Mouse (Mus musculus): ENCODE data around the gene Ppil2.

Ppil2 gene

GRCm38 (mm10) chr16:17110771-17111743 lies at the start of gene Ppil2:
Gene Ppil2 (minus strand): TSS chr16:17111257.
- DNase-seq = peak; percentile 77

- no peak for DNase-seq
These were observed 43.3 kb upstream of the Ppil2 start for GRCm38 (mm10) chr16:17154346-17154745.

- no peak for DNase-seq
These were observed 40.8 kb upstream of the Ppil2 start for GRCm38 (mm10) chr16:17151874-17152273.

GRCm38 (mm10) chr16:17150520-17151258 lies 39.6 kb upstream of the Ppil2 start:
- DNase-seq = no peak

GRCm38 (mm10) chr16:17148084-17148483 lies 37.0 kb upstream of the Ppil2 start:
- DNase-seq = peak; percentile 71

GRCm38 (mm10) chr16:17147391-17147929 lies 36.4 kb upstream of the Ppil2 start:
- peak; percentile 33 for DNase-seq

GRCm38 (mm10) chr16:17146772-17147235 lies 35.7 kb upstream of the Ppil2 start, which contains the start of gene Ccdc116:
Gene Ccdc116 (minus strand): TSS chr16:17147229.
- peak; percentile 76 for DNase-seq

- no peak for DNase-seq
These were observed 33.3 kb upstream of the Ppil2 start, which contains the start of gene Ydjc for GRCm38 (mm10) chr16:17144339-17144738. Gene Ydjc (plus strand): TSS chr16:17144621.

- no peak for DNase-seq
These were observed 26.3 kb upstream of the Ppil2 start for GRCm38 (mm10) chr16:17137355-17137754.

- DNase-seq = no peak
These were observed 21.8 kb upstream of the Ppil2 start for GRCm38 (mm10) chr16:17132906-17133200.

GRCm38 (mm10) chr16:17132089-17132905 lies 21.2 kb upstream of the Ppil2 start, which contains the start of gene Sdf2l1:
Gene Sdf2l1 (minus strand): TSS chr16:17132383.
- peak; percentile 97 for DNase-seq

- DNase-seq = peak; percentile 46
These were observed 20.4 kb upstream of the Ppil2 start for GRCm38 (mm10) chr16:17131191-17132088.

GRCm38 (mm10) chr16:17127292-17127691 lies 16.2 kb upstream of the Ppil2 start:
- DNase-seq = peak; percentile 75

- DNase-seq = peak; percentile 86
These were observed 13.9 kb upstream of the Ppil2 start, which contains the start of gene 2610318N02Rik for GRCm38 (mm10) chr16:17124871-17125520. Gene 2610318N02Rik (minus strand): TSS chr16:17125167.

- DNase-seq = peak; percentile 47
These were observed 13.2 kb upstream of the Ppil2 start for GRCm38 (mm10) chr16:17124119-17124870.

GRCm38 (mm10) chr16:17121569-17121968 lies 10.5 kb upstream of the Ppil2 start:
- no peak for DNase-seq

- no peak for DNase-seq
These were observed 6.3 kb upstream of the Ppil2 start for GRCm38 (mm10) chr16:17117309-17117799.

GRCm38 (mm10) chr16:17104600-17104999 lies 6.5 kb downstream of the Ppil2 start:
- no peak for DNase-seq

- DNase-seq = no peak
These were observed 8.3 kb downstream of the Ppil2 start for GRCm38 (mm10) chr16:17102630-17103220.
